Mouse (Mus musculus): ENCODE data around the gene Serpinh1. TPM values are rescaled to one million over a fixed set of nuclear protein-coding genes. Genes with fewer than 3 reads are reported as not detected.

The Serpinh1 gene
- polyA plus RNA-seq (2016; fragmentation: Nextera tagmentation; extraction: Ambion mirVana) = 1,580 and 1,787 TPM in 2 replicates

- DNase-seq (ENCODE audit: low spot score) = peak; percentile 96
- H3K4me3 ChIP-seq = peak within 1 kb of the TSS; percentile 73
- H3K36me3 ChIP-seq = peaks cover 34% of the 10 kb centered on the region
- H3K9me3 ChIP-seq = no peaks in the 10 kb centered on the region
- H3K27ac ChIP-seq = peak within 1 kb of the TSS; percentile 95
- peaks cover 76% of the 10 kb centered on the region for H3K4me1 ChIP-seq
- no peaks in the 10 kb centered on the region for H3K27me3 ChIP-seq (ENCODE audit: insufficient read depth, poor library complexity, severe bottlenecking)
- WGBS = under 1% methylated on average over 35 of the region's 35 CpGs
Measured at GRCm38 (mm10) chr7:99352526-99353400, at the start of gene Serpinh1. Gene Serpinh1, minus strand, starts transcription at chr7:99353239.

DNA sequence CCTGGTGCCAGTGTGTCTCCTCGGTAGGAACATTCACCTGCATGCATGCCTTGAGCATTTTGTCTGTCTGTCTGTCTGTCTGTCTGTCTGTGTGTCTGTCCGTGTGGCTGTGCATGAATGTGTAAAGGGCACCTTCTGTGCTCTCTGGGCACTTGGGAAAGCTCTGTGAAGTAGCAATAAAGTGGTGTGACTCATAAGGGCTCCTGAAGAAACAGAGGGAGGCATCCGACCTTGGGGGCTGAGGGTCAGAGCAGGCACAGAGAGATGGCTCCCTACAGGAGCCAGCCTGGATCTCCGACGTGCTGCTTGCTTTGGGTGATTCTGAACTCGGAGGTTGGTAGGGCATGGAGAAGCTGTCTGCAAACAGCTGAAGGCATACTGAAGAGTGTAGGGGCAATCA lies 49.4 kb upstream of the Serpinh1 start:
- H3K4me3 ChIP-seq = no peak overlapping the region
- no peak for DNase-seq (ENCODE audit: low spot score)
- peaks cover 27% of the 10 kb centered on the region for H3K36me3 ChIP-seq
- peak overlapping the region; percentile 57; the same call in 1 of the 2 replicates for H3K27ac ChIP-seq
- H3K9me3 ChIP-seq = no peaks in the 10 kb centered on the region
- 66% methylated on average over 6 of the region's 6 CpGs for WGBS
- peaks cover 50% of the 10 kb centered on the region for H3K4me1 ChIP-seq
- no peaks in the 10 kb centered on the region for H3K27me3 ChIP-seq (ENCODE audit: insufficient read depth, poor library complexity, severe bottlenecking)

- Histone ChIP-seq H3K27ac (peak overlapping the region; percentile 57; the same call in 1 of the 2 replicates), H3K4me1 (peaks cover 58% of the 10 kb centered on the region), H3K36me3 (peaks cover 27% of the 10 kb centered on the region), H3K9me3 (no peaks in the 10 kb centered on the region), H3K27me3 (ENCODE audit: insufficient read depth, poor library complexity, severe bottlenecking) (no peaks in the 10 kb centered on the region), H3K4me3 (no peak overlapping the region)
- 62% methylated on average over 8 of the region's 8 CpGs for WGBS
- no peak for DNase-seq (ENCODE audit: low spot score)
Measured at GRCm38 (mm10) chr7:99401373-99401772, 48.3 kb upstream of the Serpinh1 start.

DNA sequence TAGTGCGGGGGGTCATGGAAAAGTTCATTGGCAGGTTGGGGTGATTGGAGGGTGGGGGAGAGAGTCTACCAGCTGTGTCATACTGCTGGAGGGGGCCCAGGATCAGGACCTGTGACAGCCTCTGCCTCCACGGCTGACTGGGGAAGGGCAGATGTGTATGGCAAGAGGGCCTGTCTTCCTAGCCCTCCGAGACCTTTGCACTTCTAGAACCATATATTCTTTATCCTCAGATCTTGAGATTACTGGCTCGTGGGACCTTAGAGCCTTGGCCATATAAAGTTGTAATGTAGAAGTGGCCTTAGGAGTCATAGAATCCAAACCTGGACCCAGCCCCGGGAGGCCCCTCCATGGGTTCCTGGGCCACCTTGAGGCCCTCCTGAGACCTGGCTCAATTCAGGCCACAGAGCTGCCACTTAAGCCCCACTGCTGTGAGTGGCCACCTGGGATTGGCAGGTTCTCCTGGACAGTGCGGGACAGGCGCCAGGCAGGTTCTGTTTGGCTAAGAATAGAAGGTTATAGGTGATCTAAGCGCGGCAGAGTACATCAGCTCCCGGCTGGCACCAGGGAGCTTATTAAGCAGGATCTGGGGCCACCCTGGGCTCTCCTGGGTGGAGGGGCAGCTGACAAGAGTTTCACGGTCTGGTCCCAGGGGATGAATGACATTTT lies 44.1 kb upstream of the Serpinh1 start:
- Histone ChIP-seq H3K4me1 (peaks cover 55% of the 10 kb centered on the region), H3K27ac (peak overlapping the region; percentile 48), H3K4me3 (no peak overlapping the region), H3K27me3 (ENCODE audit: insufficient read depth, poor library complexity, severe bottlenecking) (no peaks in the 10 kb centered on the region), H3K36me3 (peaks cover 35% of the 10 kb centered on the region), H3K9me3 (no peaks in the 10 kb centered on the region)
- WGBS = 67% methylated on average over 11 of the region's 11 CpGs
- no peak for DNase-seq (ENCODE audit: low spot score)

- Histone ChIP-seq H3K36me3 (peaks cover 43% of the 10 kb centered on the region), H3K27ac (peak overlapping the region; percentile 48), H3K4me3 (0 out of 2 replicates have a peak overlapping the region, but pooled peaks have one; percentile 3), H3K4me1 (peaks cover 54% of the 10 kb centered on the region), H3K9me3 (no peaks in the 10 kb centered on the region), H3K27me3 (ENCODE audit: insufficient read depth, poor library complexity, severe bottlenecking) (no peaks in the 10 kb centered on the region)
- no peak for DNase-seq (ENCODE audit: low spot score)
- 63% methylated on average over 11 of the region's 11 CpGs for WGBS
Measured at GRCm38 (mm10) chr7:99395908-99396616, 43.0 kb upstream of the Serpinh1 start.

DNA sequence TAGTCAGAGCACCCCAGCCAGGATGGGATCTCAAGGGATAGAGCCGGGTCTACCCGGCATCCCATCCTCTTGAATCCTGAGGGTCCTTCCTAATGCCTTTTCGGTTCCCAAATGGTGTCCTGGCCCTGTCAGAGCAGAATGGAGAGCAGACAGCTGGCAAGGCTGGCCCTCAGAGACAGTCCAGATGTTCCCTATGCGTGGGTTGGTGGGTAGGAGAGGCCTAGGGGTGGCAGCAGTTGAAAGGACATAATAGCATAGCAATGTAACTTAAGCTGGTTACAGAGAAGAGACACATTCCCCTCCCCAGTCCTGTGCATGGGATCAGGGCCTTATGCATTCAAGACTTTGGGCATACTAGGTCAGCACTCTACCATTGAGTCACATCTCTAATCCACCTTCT lies 42.3 kb upstream of the Serpinh1 start:
- H3K27ac ChIP-seq = 0 out of 2 replicates have a peak overlapping the region, but pooled peaks have one; percentile 48
- H3K4me3 ChIP-seq = no peak overlapping the region
- no peaks in the 10 kb centered on the region for H3K27me3 ChIP-seq (ENCODE audit: insufficient read depth, poor library complexity, severe bottlenecking)
- H3K4me1 ChIP-seq = peaks cover 57% of the 10 kb centered on the region
- peaks cover 43% of the 10 kb centered on the region for H3K36me3 ChIP-seq
- H3K9me3 ChIP-seq = no peaks in the 10 kb centered on the region
- DNase-seq (ENCODE audit: low spot score) = no peak
- 83% methylated on average over 4 of the region's 4 CpGs for WGBS

DNA sequence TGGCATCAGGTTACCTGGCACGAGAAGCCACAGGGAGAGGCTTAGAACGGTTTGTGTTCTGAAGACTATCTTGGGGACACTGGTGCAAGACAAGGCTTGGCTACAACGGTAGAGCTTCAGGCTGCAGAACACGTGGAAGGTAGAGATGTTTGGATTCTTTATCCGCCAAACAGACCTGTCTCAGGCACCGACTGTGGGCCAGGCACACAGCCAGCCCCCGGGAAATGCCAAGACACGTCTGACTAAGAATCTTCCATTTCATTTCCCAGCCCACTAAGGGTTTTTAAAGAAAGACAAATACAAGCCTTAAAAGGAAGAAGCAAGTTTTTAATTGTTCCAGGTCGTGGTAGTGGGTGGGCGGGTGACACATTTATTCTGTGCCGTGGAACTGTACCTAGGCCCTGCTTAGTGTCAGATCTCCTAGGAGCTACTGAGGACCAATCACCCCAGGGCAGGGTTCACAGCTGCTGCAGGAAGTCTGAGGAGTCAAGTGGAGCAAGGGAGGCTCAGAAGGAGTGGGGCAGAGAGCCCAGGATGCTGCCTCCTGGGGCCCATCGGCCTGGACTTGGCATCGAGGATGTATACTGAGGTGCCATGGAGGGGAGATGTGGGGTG lies 40.8 kb upstream of the Serpinh1 start:
- H3K27me3 ChIP-seq (ENCODE audit: insufficient read depth, poor library complexity, severe bottlenecking) = no peaks in the 10 kb centered on the region
- H3K4me3 ChIP-seq = no peak overlapping the region
- H3K36me3 ChIP-seq = peaks cover 36% of the 10 kb centered on the region
- H3K27ac ChIP-seq = no peak overlapping the region
- no peak for DNase-seq (ENCODE audit: low spot score)
- H3K4me1 ChIP-seq = peaks cover 73% of the 10 kb centered on the region
- 82% methylated on average over 13 of the region's 13 CpGs for WGBS
- no peaks in the 10 kb centered on the region for H3K9me3 ChIP-seq

DNA sequence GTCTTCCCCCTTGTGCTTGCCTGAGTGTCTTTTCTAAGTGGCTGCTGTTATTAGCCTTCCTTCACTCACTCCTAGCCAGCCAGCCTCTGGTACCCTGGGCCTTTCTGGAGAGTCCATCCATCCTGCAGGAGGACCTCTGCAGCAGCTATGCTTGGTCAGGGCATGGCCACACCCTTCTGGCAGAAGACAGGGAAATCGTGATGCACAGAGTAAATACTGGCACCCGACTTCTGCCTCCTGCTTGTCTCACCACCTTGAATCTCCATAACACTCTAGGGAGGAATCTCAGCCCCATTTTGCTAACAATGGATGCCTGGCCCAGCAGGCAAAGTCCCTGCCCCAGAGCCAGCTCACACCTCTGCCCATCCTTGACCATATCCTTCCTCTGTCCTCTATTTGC lies 39.7 kb upstream of the Serpinh1 start:
- no peak for DNase-seq (ENCODE audit: low spot score)
- Histone ChIP-seq H3K9me3 (no peaks in the 10 kb centered on the region), H3K36me3 (peaks cover 43% of the 10 kb centered on the region), H3K4me3 (no peak overlapping the region), H3K27ac (peak overlapping the region; percentile 44; the same call in 1 of the 2 replicates), H3K27me3 (ENCODE audit: insufficient read depth, poor library complexity, severe bottlenecking) (no peaks in the 10 kb centered on the region), H3K4me1 (peaks cover 81% of the 10 kb centered on the region)
- 80% methylated on average over 2 of the region's 2 CpGs for WGBS

- Histone ChIP-seq H3K9me3 (no peaks in the 10 kb centered on the region), H3K4me1 (peaks cover 81% of the 10 kb centered on the region), H3K4me3 (no peak overlapping the region), H3K27ac (peak overlapping the region; percentile 65), H3K27me3 (ENCODE audit: insufficient read depth, poor library complexity, severe bottlenecking) (no peaks in the 10 kb centered on the region), H3K36me3 (peaks cover 58% of the 10 kb centered on the region)
- no peak for DNase-seq (ENCODE audit: low spot score)
- 30% methylated on average over 4 of the region's 4 CpGs for WGBS
Measured at GRCm38 (mm10) chr7:99390559-99390958, 37.5 kb upstream of the Serpinh1 start.

- Histone ChIP-seq H3K27ac (peak overlapping the region; percentile 31), H3K4me1 (peaks cover 98% of the 10 kb centered on the region), H3K36me3 (peaks cover 39% of the 10 kb centered on the region), H3K4me3 (no peak overlapping the region), H3K9me3 (no peaks in the 10 kb centered on the region), H3K27me3 (ENCODE audit: insufficient read depth, poor library complexity, severe bottlenecking) (no peaks in the 10 kb centered on the region)
- WGBS = 89% methylated on average over 5 of the region's 5 CpGs
- no peak for DNase-seq (ENCODE audit: low spot score)
Measured at GRCm38 (mm10) chr7:99387356-99387755, 34.3 kb upstream of the Serpinh1 start.

DNA sequence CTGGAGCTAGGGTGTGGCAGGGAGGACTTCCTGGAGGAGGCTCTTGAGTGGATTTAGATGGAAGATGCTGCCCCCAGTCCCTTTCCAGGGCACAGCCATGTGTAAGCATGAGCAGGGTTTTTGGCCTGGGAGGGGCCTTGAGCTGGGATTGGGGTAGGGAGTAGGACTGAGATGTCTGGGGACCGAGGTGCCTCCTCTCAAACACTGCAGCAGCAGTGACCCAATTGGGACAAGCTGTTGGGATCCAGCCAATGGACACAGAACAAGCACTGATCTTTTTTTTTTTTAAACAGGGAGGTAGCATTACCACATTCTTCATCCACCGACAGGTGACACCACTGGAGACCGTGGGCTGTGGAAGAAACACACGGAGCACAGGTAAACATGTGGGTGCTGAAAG lies 33.8 kb upstream of the Serpinh1 start:
- Histone ChIP-seq H3K27ac (peak overlapping the region; percentile 25; the same call in 1 of the 2 replicates), H3K4me3 (no peak overlapping the region), H3K4me1 (peaks cover 100% of the 10 kb centered on the region), H3K27me3 (ENCODE audit: insufficient read depth, poor library complexity, severe bottlenecking) (no peaks in the 10 kb centered on the region), H3K9me3 (no peaks in the 10 kb centered on the region), H3K36me3 (peaks cover 33% of the 10 kb centered on the region)
- WGBS = 85% methylated on average over 4 of the region's 4 CpGs
- DNase-seq (ENCODE audit: low spot score) = no peak

DNA sequence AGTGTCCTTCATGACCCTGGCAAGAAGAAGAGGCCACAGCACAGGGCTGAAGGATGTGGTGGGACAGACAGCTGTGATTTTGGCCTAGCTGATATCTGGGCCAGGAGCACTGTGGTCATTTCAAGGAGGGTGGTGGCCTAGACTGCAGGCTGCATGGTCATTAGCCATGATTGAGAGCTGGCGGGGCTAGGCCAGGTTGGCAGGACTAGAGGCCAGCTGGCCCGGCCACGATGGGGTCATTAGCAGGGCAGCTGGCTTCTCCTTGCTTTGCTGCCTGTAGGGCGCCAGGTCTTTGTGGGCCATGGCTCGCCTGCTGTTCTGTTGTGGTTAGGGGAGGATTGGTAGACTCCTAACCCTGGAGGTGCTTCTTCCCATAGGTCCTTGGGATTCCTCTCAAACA lies 33.0 kb upstream of the Serpinh1 start:
- Histone ChIP-seq H3K36me3 (peaks cover 28% of the 10 kb centered on the region), H3K27ac (peak overlapping the region; percentile 43), H3K4me1 (peaks cover 100% of the 10 kb centered on the region), H3K9me3 (no peaks in the 10 kb centered on the region), H3K4me3 (no peak overlapping the region), H3K27me3 (ENCODE audit: insufficient read depth, poor library complexity, severe bottlenecking) (no peaks in the 10 kb centered on the region)
- 75% methylated on average over 5 of the region's 5 CpGs for WGBS
- no peak for DNase-seq (ENCODE audit: low spot score)
